Mouse (Mus musculus) neural tube, embryonic 11.5 days (tissue): Measurements from ENCODE around the gene Ssc4d. TPM values are rescaled to one million over a fixed set of nuclear protein-coding genes. Genes with fewer than 3 reads are reported as not detected.
A peak's percentile ranks its signal among the peaks of the same experiment; 100 is the strongest.

Experiments
- ATAC-seq: fragments of 200-750 bp; cut with Nextera tagmentation; 2 replicates; pipeline ENCODE4 v1.8.0; 2017; ENCODE audit warnings: moderate number of reproducible peaks, mild to moderate bottlenecking, moderate TSS enrichment, moderate library complexity; ENCODE audit not compliant: insufficient read depth, low FRiP score, low TSS enrichment
- DNase-seq: peaks from one replicate; pipeline ENCODE4 v3.0.0-alpha.2; 2015; ENCODE audit warnings: low spot score
- H3K27ac ChIP-seq: fragments of 300-500 bp; sonication (generic); 2 replicates; pipeline ENCODE4 v1.5.1; 2014; ENCODE audit warnings: low read depth, mild to moderate bottlenecking, low read length
- H3K27me3 ChIP-seq: fragments of 300-500 bp; sonication (generic); 2 replicates; pipeline ENCODE4 v1.6.1; 2014; ENCODE audit warnings: mild to moderate bottlenecking, low read length, mixed read lengths; ENCODE audit not compliant: control insufficient read depth, insufficient read depth
- H3K36me3 ChIP-seq: fragments of 300-500 bp; sonication (generic); 2 replicates; pipeline ENCODE4 v1.6.1; 2014; ENCODE audit warnings: mild to moderate bottlenecking, low read length, moderate library complexity, mixed read lengths; ENCODE audit not compliant: control insufficient read depth, insufficient read depth
- H3K4me1 ChIP-seq: fragments of 300-500 bp; sonication (generic); 2 replicates; pipeline ENCODE4 v1.6.1; 2014; ENCODE audit warnings: low read length, mixed read lengths; ENCODE audit not compliant: control insufficient read depth, insufficient read depth
- H3K4me2 ChIP-seq: fragments of 300-500 bp; sonication (generic); 2 replicates; pipeline ENCODE4 v1.6.1; 2014; ENCODE audit warnings: low read depth, mild to moderate bottlenecking, moderate library complexity
- H3K4me3 ChIP-seq: fragments of 300-500 bp; sonication (generic); 2 replicates; pipeline ENCODE4 v1.5.1; 2014; ENCODE audit warnings: low read depth, low read length
- H3K9ac ChIP-seq: fragments of 300-500 bp; sonication (generic); 2 replicates; pipeline ENCODE4 v1.6.1; 2014; ENCODE audit warnings: mild to moderate bottlenecking, low read length
- H3K9me3 ChIP-seq: fragments of 300-500 bp; sonication (generic); 2 replicates; pipeline ENCODE4 v1.6.1; 2016; ENCODE audit warnings: low read length; ENCODE audit not compliant: control insufficient read depth
- WGBS: fragments of 180-500 bp; shearing (Covaris S2); extraction: QIAGEN DNeasy Blood & Tissue Kit; methylation state at CpG from one replicate; pipeline ENCODE4 v1.1.7; 2014; 5-methylcytosine and 5-hydroxymethylcytosine counted together
- polyA plus RNA-seq: library from polyadenylated mRNA; unstranded; fragments of >200 nt; fragmentation: Nextera tagmentation; extraction: Ambion mirVana; gene quantifications from 2 replicates; pipeline ENCODE4 v1.2.1, GENCODE M21; 2014

Ssc4d gene
- polyA plus RNA-seq, 1 experiment from 2014 or later = 1.8 TPM

DNA sequence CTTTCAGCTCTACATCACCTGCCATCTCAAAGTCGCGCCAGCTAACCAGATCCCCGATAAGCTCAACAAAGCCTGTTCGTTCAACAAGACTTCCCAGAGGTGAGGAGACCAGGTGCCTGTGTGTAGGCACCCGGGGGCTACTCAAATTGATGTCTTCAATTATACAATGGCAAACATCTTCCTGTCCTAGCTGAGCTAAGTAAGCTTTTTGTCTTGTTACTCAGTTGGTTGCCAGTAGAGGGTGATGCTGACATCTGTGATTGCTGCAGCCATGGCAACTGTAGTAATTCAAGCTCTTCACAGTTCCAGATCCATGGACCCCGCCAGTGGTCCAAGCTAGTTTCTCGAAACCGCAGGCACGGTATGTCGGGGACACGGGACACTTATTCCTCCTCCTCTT lies 12.9 kb upstream of the Ssc4d start:
- Histone ChIP-seq H3K36me3 (no peaks in the 10 kb centered on the region), H3K4me2 (no peak overlapping the region), H3K4me3 (no peak overlapping the region), H3K27ac (no peak overlapping the region), H3K4me1 (no peaks in the 10 kb centered on the region), H3K9ac (no peak overlapping the region), H3K27me3 (no peaks in the 10 kb centered on the region), H3K9me3 (no peaks in the 10 kb centered on the region)
- DNase-seq (no peak), ATAC-seq (no peak)
- WGBS = 63% methylated on average over 11 of the region's 11 CpGs

DNA sequence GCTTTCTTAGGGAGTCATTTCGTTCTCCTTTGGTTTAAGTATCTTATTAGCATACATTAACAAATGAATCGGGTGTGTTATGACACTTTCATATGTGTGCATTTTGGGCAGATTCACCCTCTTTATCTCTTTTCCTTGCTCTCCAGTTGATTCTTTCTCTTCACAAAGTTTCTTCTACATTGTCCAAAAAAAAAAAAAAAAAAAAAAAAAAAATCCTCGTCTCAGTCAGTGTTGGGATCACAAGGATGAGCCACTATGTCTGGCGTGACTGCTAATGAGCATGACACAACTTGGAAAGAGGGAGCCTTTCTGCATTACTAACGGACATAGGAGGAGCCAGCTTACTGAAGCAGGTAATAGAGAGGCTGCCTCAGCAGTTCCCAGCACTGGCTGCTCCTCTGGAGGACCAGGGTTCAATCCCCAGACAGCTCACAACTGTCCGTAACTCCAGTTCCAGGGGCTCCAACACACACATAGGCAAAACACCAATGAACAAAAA lies 10.3 kb upstream of the Ssc4d start:
- Histone ChIP-seq H3K9ac (no peak overlapping the region), H3K27me3 (no peaks in the 10 kb centered on the region), H3K4me3 (no peak overlapping the region), H3K36me3 (no peaks in the 10 kb centered on the region), H3K27ac (no peak overlapping the region), H3K9me3 (no peaks in the 10 kb centered on the region), H3K4me2 (no peak overlapping the region), H3K4me1 (no peaks in the 10 kb centered on the region)
- WGBS = 64% methylated on average over 6 of the region's 6 CpGs
- ATAC-seq (no peak), DNase-seq (no peak)

DNA sequence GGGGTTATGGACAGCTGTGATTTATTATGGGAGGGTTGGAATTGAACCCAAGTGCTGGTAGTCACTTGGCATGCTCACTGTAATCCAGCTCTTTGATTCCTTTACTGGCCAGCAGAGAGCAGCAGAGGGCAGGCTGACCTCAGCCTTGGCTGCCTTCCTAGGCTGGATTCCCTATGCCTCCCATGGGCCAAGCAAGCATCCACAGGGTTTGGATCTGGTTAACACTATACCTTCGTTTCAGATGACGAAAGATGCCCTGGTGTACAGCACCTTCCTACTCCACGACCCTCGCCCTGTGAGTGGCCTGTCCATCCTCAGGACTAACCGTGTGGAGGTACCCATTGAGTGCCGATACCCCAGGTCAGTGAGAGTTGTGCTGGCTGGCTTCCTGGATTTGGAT lies 8.1 kb upstream of the Ssc4d start:
- Histone ChIP-seq H3K27me3 (no peaks in the 10 kb centered on the region), H3K4me1 (no peaks in the 10 kb centered on the region), H3K9ac (no peak overlapping the region), H3K36me3 (no peaks in the 10 kb centered on the region), H3K4me3 (no peak overlapping the region), H3K9me3 (no peaks in the 10 kb centered on the region), H3K27ac (no peak overlapping the region), H3K4me2 (no peak overlapping the region)
- 39% methylated on average over 6 of the region's 6 CpGs for WGBS
- ATAC-seq (no peak), DNase-seq (peak; percentile 75)

DNA sequence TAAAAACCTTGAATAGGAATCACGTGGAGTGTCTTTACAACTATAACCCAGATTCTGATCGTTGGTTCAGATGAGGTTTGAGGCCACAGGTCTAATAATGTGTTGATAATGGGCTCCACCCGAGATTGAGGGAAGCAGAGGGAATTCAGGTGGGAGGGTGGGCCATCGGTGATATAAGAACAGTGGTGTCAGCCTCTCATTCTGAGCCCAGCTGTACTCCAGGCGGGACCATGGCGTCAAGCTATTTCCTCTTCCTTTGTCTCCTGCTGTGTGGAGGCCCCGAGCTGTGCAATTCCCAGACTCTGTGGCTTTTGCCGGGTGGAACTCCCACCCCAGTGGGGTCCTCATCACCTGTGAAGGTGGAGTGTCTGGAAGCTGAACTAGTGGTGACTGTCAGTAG lies 5.6 kb upstream of the Ssc4d start, which contains the start of gene Zp3:
Zp3 (plus strand) TSS at position 196 of the 400 bp plus-strand sequence.
- H3K4me1 ChIP-seq = no peaks in the 10 kb centered on the region
- no peak within 1 kb of the TSS for H3K4me2 ChIP-seq
- 76% methylated on average over 8 of the region's 8 CpGs for WGBS
- ATAC-seq = no peak
- no peaks in the 10 kb centered on the region for H3K27me3 ChIP-seq
- no peak within 1 kb of the TSS for H3K9ac ChIP-seq
- no peaks in the 10 kb centered on the region for H3K9me3 ChIP-seq
- H3K4me3 ChIP-seq = no peak within 1 kb of the TSS
- DNase-seq = no peak
- H3K36me3 ChIP-seq = no peaks in the 10 kb centered on the region
- H3K27ac ChIP-seq = no peak within 1 kb of the TSS

DNA sequence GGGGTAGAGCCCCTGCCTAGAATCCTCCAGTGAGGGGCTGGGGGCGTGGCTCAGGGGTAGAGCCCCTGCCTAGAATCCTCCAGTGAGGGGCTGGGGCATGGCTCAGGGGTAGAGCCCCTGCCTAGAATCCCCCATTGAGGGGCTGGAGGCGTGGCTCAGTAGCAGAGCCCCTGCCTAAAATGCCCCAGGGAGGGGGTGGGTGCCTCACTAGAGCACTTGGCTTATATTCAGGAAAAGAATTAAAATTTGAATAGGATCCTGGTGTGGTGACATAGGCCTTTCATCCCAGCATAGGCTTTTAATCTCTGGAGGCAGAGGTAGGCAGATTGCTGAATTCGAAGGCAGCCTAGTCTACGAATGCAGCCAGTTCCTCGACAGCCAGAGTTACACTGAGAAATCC lies 5.0 kb upstream of the Ssc4d start:
- H3K9me3 ChIP-seq = no peaks in the 10 kb centered on the region
- no peaks in the 10 kb centered on the region for H3K4me1 ChIP-seq
- H3K27ac ChIP-seq = no peak overlapping the region
- ATAC-seq (no peak), DNase-seq (no peak)
- no peaks in the 10 kb centered on the region for H3K27me3 ChIP-seq
- H3K4me2 ChIP-seq = no peak overlapping the region
- 85% methylated on average over 5 of the region's 5 CpGs for WGBS
- H3K4me3 ChIP-seq = no peak overlapping the region
- no peak overlapping the region for H3K9ac ChIP-seq
- H3K36me3 ChIP-seq = no peaks in the 10 kb centered on the region

DNA sequence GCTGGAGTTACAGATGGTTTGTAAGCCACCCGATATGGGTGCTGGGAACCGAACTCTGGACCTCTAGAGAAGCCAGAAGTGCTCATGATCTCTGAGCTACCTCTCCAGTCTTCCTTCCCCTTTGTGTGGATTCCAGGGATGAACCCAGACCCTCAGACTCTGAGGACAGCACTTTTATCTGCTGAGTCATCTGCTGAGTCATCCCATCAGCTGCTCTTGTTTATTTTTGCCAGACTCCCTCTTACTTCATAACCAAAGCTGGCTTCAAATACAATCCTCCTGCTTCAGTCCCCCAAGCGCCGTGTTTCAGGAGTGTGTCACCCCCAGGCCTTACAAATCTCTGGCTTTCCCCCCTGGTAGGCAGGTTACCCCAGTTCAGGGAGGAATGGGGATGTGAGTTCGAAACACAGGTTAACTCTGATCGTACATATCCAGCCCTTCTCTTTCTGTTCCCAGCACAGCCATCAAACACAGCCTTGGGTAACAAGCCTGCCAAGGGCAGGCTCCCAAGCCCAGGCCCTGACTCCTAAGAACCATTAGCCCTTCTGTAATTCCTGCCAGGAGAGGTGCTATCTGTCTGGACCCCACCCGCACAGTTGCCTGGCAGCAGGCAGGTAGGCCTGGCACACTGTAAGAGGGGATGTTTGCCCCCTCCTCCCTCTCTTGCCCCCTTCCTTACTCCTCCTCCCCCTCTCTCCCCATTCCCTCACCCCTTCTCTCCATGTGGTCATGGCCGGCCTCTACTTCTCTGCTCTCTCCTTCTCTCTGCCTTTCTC lies 1.8 kb upstream of the Ssc4d start:
- Histone ChIP-seq H3K4me1 (no peaks in the 10 kb centered on the region), H3K9me3 (no peaks in the 10 kb centered on the region), H3K36me3 (no peaks in the 10 kb centered on the region), H3K27me3 (no peaks in the 10 kb centered on the region), H3K4me3 (no peak overlapping the region), H3K27ac (no peak overlapping the region), H3K4me2 (no peak overlapping the region), H3K9ac (no peak overlapping the region)
- WGBS = 92% methylated on average over 8 of the region's 8 CpGs
- ATAC-seq (no peak), DNase-seq (no peak)

DNA sequence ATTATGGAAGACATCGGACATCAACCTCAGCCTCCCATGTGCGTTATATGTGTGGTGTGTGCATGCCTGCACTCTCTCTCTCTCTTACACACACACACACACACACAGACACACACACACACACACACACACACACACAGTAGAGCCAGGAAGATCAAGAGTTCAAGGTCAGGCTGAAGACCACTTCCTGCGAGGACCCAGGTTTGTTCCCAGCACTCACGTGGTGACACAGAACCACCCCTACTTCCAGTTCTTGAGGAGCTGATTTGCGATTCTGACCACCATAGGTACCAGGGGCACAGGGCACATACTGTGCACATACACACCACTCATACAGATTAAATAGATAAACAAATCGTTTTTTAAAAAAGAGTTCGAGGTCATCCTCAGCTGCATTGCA lies 2.5 kb downstream of the Ssc4d start:
- H3K9me3 ChIP-seq = no peaks in the 10 kb centered on the region
- H3K27ac ChIP-seq = no peak overlapping the region
- no peak overlapping the region for H3K9ac ChIP-seq
- H3K4me1 ChIP-seq = no peaks in the 10 kb centered on the region
- H3K36me3 ChIP-seq = no peaks in the 10 kb centered on the region
- WGBS = 86% methylated on average over 7 of the region's 7 CpGs
- H3K4me3 ChIP-seq = no peak overlapping the region
- no peaks in the 10 kb centered on the region for H3K27me3 ChIP-seq
- H3K4me2 ChIP-seq = no peak overlapping the region
- ATAC-seq (no peak), DNase-seq (no peak)

DNA sequence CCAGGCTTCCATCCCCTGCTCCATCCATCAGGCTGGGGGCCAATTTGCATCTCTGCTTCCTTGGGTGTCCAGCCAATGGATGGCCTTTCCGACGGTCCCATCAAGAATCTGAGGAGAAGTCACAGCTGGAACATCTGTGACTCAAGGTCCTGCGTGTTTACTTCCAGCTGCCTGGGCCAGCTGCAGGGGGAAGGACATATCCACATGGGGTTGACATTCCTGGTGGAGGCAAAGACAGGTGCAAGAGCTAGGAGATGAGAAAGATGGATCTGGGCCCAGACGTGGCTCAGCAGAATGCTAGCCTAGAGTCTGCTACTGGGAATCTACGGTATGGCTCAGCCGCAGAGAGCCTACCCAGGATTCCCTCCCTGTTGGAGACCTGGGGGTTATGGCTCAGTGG lies 4.1 kb downstream of the Ssc4d start:
- no peak overlapping the region for H3K4me2 ChIP-seq
- no peak overlapping the region for H3K27ac ChIP-seq
- no peak overlapping the region for H3K9ac ChIP-seq
- peaks cover 6% of the 10 kb centered on the region; the same call in 1 of the 2 replicates for H3K27me3 ChIP-seq
- ATAC-seq = no peak
- DNase-seq = no peak
- H3K4me3 ChIP-seq = no peak overlapping the region
- H3K4me1 ChIP-seq = no peaks in the 10 kb centered on the region
- WGBS = 83% methylated on average over 6 of the region's 6 CpGs
- no peaks in the 10 kb centered on the region for H3K36me3 ChIP-seq
- no peaks in the 10 kb centered on the region for H3K9me3 ChIP-seq

DNA sequence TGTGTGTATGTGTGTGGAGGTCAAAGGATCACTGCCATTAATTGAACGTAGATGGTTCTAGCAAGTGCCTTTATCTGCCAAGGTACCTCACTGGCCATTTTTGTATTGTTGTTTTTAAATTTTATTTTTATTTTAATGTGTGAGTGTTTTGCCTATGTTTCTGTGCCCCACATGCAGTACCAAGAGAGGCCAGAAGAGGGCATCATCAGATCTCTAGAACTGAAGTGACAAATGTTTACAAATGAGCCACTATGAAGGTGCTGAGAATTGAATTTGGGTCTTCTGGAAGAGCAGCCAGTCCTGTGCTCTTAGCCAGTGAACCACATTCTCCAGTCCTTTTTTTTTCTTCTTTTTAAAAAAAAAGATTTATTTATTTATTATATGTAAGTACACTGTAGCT lies 5.5 kb downstream of the Ssc4d start:
- no peaks in the 10 kb centered on the region for H3K9me3 ChIP-seq
- H3K4me3 ChIP-seq = no peak overlapping the region
- DNase-seq (peak; percentile 46), ATAC-seq (no peak)
- no peak overlapping the region for H3K27ac ChIP-seq
- no peak overlapping the region for H3K4me2 ChIP-seq
- no peak overlapping the region for H3K9ac ChIP-seq
- H3K27me3 ChIP-seq = peaks cover 6% of the 10 kb centered on the region; the same call in 1 of the 2 replicates
- no peaks in the 10 kb centered on the region for H3K4me1 ChIP-seq
- 47% methylated on average over 1 of the region's 1 CpGs for WGBS
- no peaks in the 10 kb centered on the region for H3K36me3 ChIP-seq
